Mouse (Mus musculus) adrenal gland, adult 2 months (tissue): Measurements from ENCODE around the gene Clec4g. TPM values are rescaled to one million over a fixed set of nuclear protein-coding genes. Genes with fewer than 3 reads are reported as not detected.

ENCODE experiments used
- DNase-seq: peaks from one replicate; pipeline ENCODE4 v3.0.0; 2021
- polyA plus RNA-seq: library from polyadenylated mRNA; depleted of rRNA; stranded (reverse); fragments of >200 nt; gene quantifications from 2 replicates; pipeline ENCODE4 v1.2.3, GENCODE M21; 2012; rRNA removed
- total RNA-seq, 2 experiments: library from RNA; stranded (reverse); gene quantifications; 2 replicates each; pipeline ENCODE4 v1.2.3; 2021

The Clec4g gene
- total and polyA plus RNA-seq, 3 experiments: 0.08 to 0.24 TPM; not detected in 1

- DNase-seq: no peak
These were observed 41.2 kb downstream of the Clec4g start for GRCm38 (mm10) chr8:3679236-3679635.

- DNase-seq: no peak
These were observed 41.6 kb downstream of the Clec4g start for GRCm38 (mm10) chr8:3678831-3679230.

GRCm38 (mm10) chr8:3676993-3677579 is 43.4 kb downstream of the Clec4g start:
- no peak for DNase-seq

- peak; percentile 95 for DNase-seq
These were observed 44.1 kb downstream of the Clec4g start, which contains the start of gene Trappc5 for GRCm38 (mm10) chr8:3676131-3676992. Trappc5 (plus strand) TSS chr8:3676299.

- DNase-seq: no peak
These were observed 45.8 kb downstream of the Clec4g start for GRCm38 (mm10) chr8:3674671-3675070.

- DNase-seq: peak; percentile 90
These were observed 48.4 kb downstream of the Clec4g start, which contains the start of gene Fcor for GRCm38 (mm10) chr8:3671980-3672491. Fcor (minus strand) TSS chr8:3672362.

GRCm38 (mm10) chr8:3670388-3670787 is 50.1 kb downstream of the Clec4g start:
- DNase-seq: no peak

GRCm38 (mm10) chr8:3665507-3665906 is 54.9 kb downstream of the Clec4g start, which contains the start of gene Mcemp1:
Mcemp1 (plus strand) TSS chr8:3665754.
- no peak for DNase-seq

- DNase-seq: no peak
These were observed 56.0 kb downstream of the Clec4g start for GRCm38 (mm10) chr8:3664405-3664804.

- DNase-seq: no peak
These were observed 59.6 kb downstream of the Clec4g start for GRCm38 (mm10) chr8:3660889-3661288.

Other genes starting within 250 kb of the Clec4g start
- gene Tex45, start 249.8 kb downstream of the Clec4g start, total RNA-seq: under 1 TPM in 1 of 2 experiments, not detected in 1; 0.17 TPM
- 0.16 and 0.17 TPM in 2 replicates for gene Tex45, start 249.8 kb downstream of the Clec4g start, polyA plus RNA-seq
- gene Zfp358, start 227.5 kb downstream of the Clec4g start, total RNA-seq: 10 to 100 TPM; 22.5 to 23.2 TPM
- 80.1 and 81.3 TPM in 2 replicates for gene Zfp358, start 227.5 kb downstream of the Clec4g start, polyA plus RNA-seq
- gene Mcoln1, start 220.2 kb downstream of the Clec4g start, total RNA-seq: 10 to 100 TPM; 42.5 to 45.0 TPM
- 1,409 and 1,463 TPM in 2 replicates for gene Mcoln1, start 220.2 kb downstream of the Clec4g start, polyA plus RNA-seq
- gene Pnpla6, start 205.3 kb downstream of the Clec4g start, total RNA-seq: 10 to 100 TPM; 35.2 to 38.8 TPM
- gene Pnpla6, start 205.3 kb downstream of the Clec4g start, polyA plus RNA-seq: 48.3 and 54.6 TPM in 2 replicates
- gene C330021F23Rik, start 152.7 kb downstream of the Clec4g start, total RNA-seq: not detected
- gene C330021F23Rik, start 152.7 kb downstream of the Clec4g start, polyA plus RNA-seq: 0.11 TPM in 1 of 2 replicates, not detected in the other
- gene Camsap3, start 133.4 kb downstream of the Clec4g start, total RNA-seq: 10 to 100 TPM in 1 of 2 experiments, 1 to 10 TPM in 1; 5.2 to 13.3 TPM
- 6.4 and 7.4 TPM in 2 replicates for gene Camsap3, start 133.4 kb downstream of the Clec4g start, polyA plus RNA-seq
- gene Xab2, start 99.3 kb downstream of the Clec4g start, total RNA-seq: 10 to 100 TPM; 34.8 to 36.8 TPM
- 40.7 and 40.9 TPM in 2 replicates for gene Xab2, start 99.3 kb downstream of the Clec4g start, polyA plus RNA-seq
- gene Pet100, start 99.1 kb downstream of the Clec4g start, total RNA-seq: 100 to 1,000 TPM; 153 to 159 TPM
- gene Pet100, start 99.1 kb downstream of the Clec4g start, polyA plus RNA-seq: 1.7 and 2.2 TPM in 2 replicates
- not detected for gene Pcp2, start 95.1 kb downstream of the Clec4g start, total RNA-seq
- not detected in 2 replicates for gene Pcp2, start 95.1 kb downstream of the Clec4g start, polyA plus RNA-seq
- 100 to 1,000 TPM in 1 of 2 experiments, 10 to 100 TPM in 1; 72.1 to 131 TPM for gene Stxbp2, start 89.7 kb downstream of the Clec4g start, total RNA-seq
- gene Stxbp2, start 89.7 kb downstream of the Clec4g start, polyA plus RNA-seq: 106 and 141 TPM in 2 replicates
- gene Retn, start 64.9 kb downstream of the Clec4g start, total RNA-seq: 100 to 1,000 TPM; 165 to 223 TPM
- gene Retn, start 64.9 kb downstream of the Clec4g start, polyA plus RNA-seq: 59.9 and 96.4 TPM in 2 replicates
- gene Mcemp1, start 54.9 kb downstream of the Clec4g start, total RNA-seq: under 1 TPM in 1 of 2 experiments, not detected in 1; 0.49 TPM
- gene Mcemp1, start 54.9 kb downstream of the Clec4g start, polyA plus RNA-seq: not detected in 2 replicates
- gene Fcor, start 48.3 kb downstream of the Clec4g start, total RNA-seq: 10 to 100 TPM; 59.0 to 69.8 TPM
- gene Fcor, start 48.3 kb downstream of the Clec4g start, polyA plus RNA-seq: 18.3 and 18.8 TPM in 2 replicates
- gene Trappc5, start 44.4 kb downstream of the Clec4g start, total RNA-seq: 10 to 100 TPM; 19.3 to 19.6 TPM
- gene Trappc5, start 44.4 kb downstream of the Clec4g start, polyA plus RNA-seq: 29.7 and 35.8 TPM in 2 replicates
- under 1 TPM in 1 of 2 experiments, not detected in 1; 0.41 TPM for gene Fcer2a, start 26.5 kb downstream of the Clec4g start, total RNA-seq
- 0.07 and 0.26 TPM in 2 replicates for gene Fcer2a, start 26.5 kb downstream of the Clec4g start, polyA plus RNA-seq
- under 1 TPM; 0.90 to 0.92 TPM for gene Cd209a, start 28.3 kb upstream of the Clec4g start, total RNA-seq
- gene Cd209a, start 28.3 kb upstream of the Clec4g start, polyA plus RNA-seq: 0.19 TPM in 1 of 2 replicates, not detected in the other
- not detected for gene Cd209e, start 133.7 kb upstream of the Clec4g start, total RNA-seq
- gene Cd209e, start 133.7 kb upstream of the Clec4g start, polyA plus RNA-seq: not detected in 2 replicates
- 1 to 10 TPM; 1.3 TPM for gene Cd209d, start 157.9 kb upstream of the Clec4g start, total RNA-seq
- gene Cd209d, start 157.9 kb upstream of the Clec4g start, polyA plus RNA-seq: 0.30 TPM in 1 of 2 replicates, not detected in the other
- gene Cd209b, start 206.2 kb upstream of the Clec4g start, total RNA-seq: 1 to 10 TPM; 1.2 to 3.4 TPM
- 0.09 and 0.41 TPM in 2 replicates for gene Cd209b, start 206.2 kb upstream of the Clec4g start, polyA plus RNA-seq
- gene Cd209c, start 234.1 kb upstream of the Clec4g start, total RNA-seq: not detected
- 0.29 and 0.38 TPM in 2 replicates for gene Cd209c, start 234.1 kb upstream of the Clec4g start, polyA plus RNA-seq